Mouse (Mus musculus) kidney, adult 18-20 months (tissue): ENCODE results near the gene Lbh.
A peak's percentile ranks its signal among the peaks of the same experiment; 100 is the strongest.

Experiments used
- DNase-seq: peaks from one replicate; pipeline ENCODE4 v3.0.0; 2021

Lbh gene

GRCm38 (mm10) chr17:72944368-72944767 lies 26.3 kb downstream of the Lbh start:
- DNase-seq = no peak

- DNase-seq = no peak
Observed at GRCm38 (mm10) chr17:72947111-72947859, 29.2 kb downstream of the Lbh start.

GRCm38 (mm10) chr17:72948119-72948518 lies 30.0 kb downstream of the Lbh start:
- DNase-seq = no peak

GRCm38 (mm10) chr17:72949247-72949701 lies 31.2 kb downstream of the Lbh start:
- no peak for DNase-seq

- DNase-seq = no peak
Observed at GRCm38 (mm10) chr17:72951331-72951730, 33.2 kb downstream of the Lbh start.

GRCm38 (mm10) chr17:72953811-72954685 lies 35.9 kb downstream of the Lbh start:
- DNase-seq = no peak

GRCm38 (mm10) chr17:72955534-72955933 lies 37.4 kb downstream of the Lbh start:
- DNase-seq = no peak

- no peak for DNase-seq
Observed at GRCm38 (mm10) chr17:72957016-72957415, 38.9 kb downstream of the Lbh start.

GRCm38 (mm10) chr17:72958886-72959285 lies 40.8 kb downstream of the Lbh start:
- DNase-seq = no peak

GRCm38 (mm10) chr17:72959497-72960039 lies 41.5 kb downstream of the Lbh start:
- DNase-seq = no peak

GRCm38 (mm10) chr17:72960243-72960642 lies 42.1 kb downstream of the Lbh start:
- no peak for DNase-seq

GRCm38 (mm10) chr17:72960873-72961272 lies 42.8 kb downstream of the Lbh start:
- no peak for DNase-seq

- peak; percentile 31 for DNase-seq
Observed at GRCm38 (mm10) chr17:72961953-72962630, 44.0 kb downstream of the Lbh start.

- DNase-seq = no peak
Observed at GRCm38 (mm10) chr17:72965687-72966086, 47.6 kb downstream of the Lbh start.

GRCm38 (mm10) chr17:72966091-72966531 lies 48.0 kb downstream of the Lbh start:
- DNase-seq = no peak

GRCm38 (mm10) chr17:72966878-72967277 lies 48.8 kb downstream of the Lbh start:
- no peak for DNase-seq

GRCm38 (mm10) chr17:72967371-72968175 lies 49.5 kb downstream of the Lbh start:
- no peak for DNase-seq

GRCm38 (mm10) chr17:72968666-72969065 lies 50.6 kb downstream of the Lbh start:
- DNase-seq = no peak

- DNase-seq = no peak
Observed at GRCm38 (mm10) chr17:72970631-72971161, 52.6 kb downstream of the Lbh start.

- DNase-seq = no peak
Observed at GRCm38 (mm10) chr17:72973041-72973440, 54.9 kb downstream of the Lbh start.
